Mouse (Mus musculus) CH12.LX (cell line): Measurements from ENCODE around the gene Bud23. TPM values are rescaled to one million over a fixed set of nuclear protein-coding genes. Genes with fewer than 3 reads are reported as not detected.
A peak's percentile ranks its signal among the peaks of the same experiment; 100 is the strongest.

Experiments
- DNase-seq: peaks from one replicate; pipeline ENCODE4 v3.0.0-alpha.2; 2013; ENCODE audit errors: extremely low read depth
- H3K27ac ChIP-seq: 2 replicates; pipeline ENCODE4 v1.5.1; 2012; ENCODE audit warnings: low read depth, mild to moderate bottlenecking, control low read depth, moderate library complexity; ENCODE audit not compliant: insufficient read depth
- H3K27me3 ChIP-seq: replicated peaks from 2 replicates; pipeline ENCODE3; 2012; ENCODE audit warnings: inconsistent platforms
- H3K36me3 ChIP-seq, 2 experiments: replicated peaks in 1 of 2; 2 replicates each; pipeline versions ENCODE3 to v1.6.1; 2012; ENCODE audit warnings: inconsistent platforms in 1 of 2, low read length in 1 of 2, mild to moderate bottlenecking in 1 of 2, mixed read lengths in 1 of 2, moderate library complexity in 1 of 2; ENCODE audit not compliant: control insufficient read depth in 1 of 2, insufficient read depth in 1 of 2
- H3K4me1 ChIP-seq, 2 experiments: 2 replicates each; pipeline ENCODE4 v1.6.1; 2012; ENCODE audit warnings: inconsistent platforms in 1 of 2, moderate library complexity in 1 of 2; ENCODE audit not compliant: insufficient read depth in 2 of 2, control insufficient read depth in 1 of 2
- H3K4me2 ChIP-seq: 2 replicates; pipeline ENCODE4 v1.6.1; 2012; ENCODE audit warnings: low read depth, mild to moderate bottlenecking, control low read depth; ENCODE audit not compliant: poor library complexity, insufficient read depth, severe bottlenecking
- H3K4me3 ChIP-seq, 3 experiments: fragments of 150-350 bp in 1 of 3; sonication (generic) in 1 of 3; replicated peaks in 1 of 3; 2 replicates each; pipeline versions ENCODE3 to v1.5.1; 2011 to 2012; ENCODE audit warnings: low read depth in 2 of 3, low read length in 2 of 3, mild to moderate bottlenecking in 2 of 3, moderate library complexity in 2 of 3, control low read depth in 1 of 3, improper control_type of control experiment in 1 of 3, inconsistent platforms in 1 of 3, mixed read lengths in 1 of 3; ENCODE audit not compliant: poor library complexity in 1 of 3
- H3K79me2 ChIP-seq: replicated peaks from 2 replicates; pipeline ENCODE4 v1.6.1; 2012; ENCODE audit warnings: mild to moderate bottlenecking, moderate library complexity; ENCODE audit not compliant: control insufficient read depth, poor library complexity, insufficient read depth, severe bottlenecking; ENCODE audit errors: extremely low read depth
- H3K9ac ChIP-seq: 2 replicates; pipeline ENCODE4 v1.6.1; 2012; ENCODE audit warnings: low read depth, mild to moderate bottlenecking, control low read depth, moderate library complexity; ENCODE audit not compliant: insufficient read depth
- H3K9me3 ChIP-seq: replicated peaks from 2 replicates; pipeline ENCODE3; 2012; ENCODE audit warnings: low read length, inconsistent platforms, mixed read lengths
- CHD2 ChIP-seq: IDR thresholded peaks from 2 replicates; pipeline ENCODE4 v1.6.1; 2011; ENCODE audit warnings: low read length, improper control_type of control experiment
- CTCF ChIP-seq, 2 experiments: IDR thresholded peaks in 1 of 2; conservative IDR thresholded peaks in 1 of 2; 2 replicates each; pipeline ENCODE4 v1.5.1; 2011 to 2012; ENCODE audit warnings: low read depth in 2 of 2, low read length in 2 of 2, improper control_type of control experiment in 1 of 2, inconsistent platforms in 1 of 2, mild to moderate bottlenecking in 1 of 2, moderate library complexity in 1 of 2
- IRF4 ChIP-seq: IDR thresholded peaks from 2 replicates; pipeline ENCODE4 v1.6.1; 2014; ENCODE audit warnings: low read depth, mild to moderate bottlenecking, inconsistent platforms, low read length, improper control_type of control experiment
- JUN ChIP-seq: IDR thresholded peaks from 2 replicates; pipeline ENCODE4 v1.6.1; 2011; ENCODE audit warnings: low read depth, mild to moderate bottlenecking, low read length, improper control_type of control experiment, moderate library complexity; ENCODE audit not compliant: insufficient read depth
- KAT2A ChIP-seq: IDR thresholded peaks from 2 replicates; pipeline ENCODE4 v1.6.1; 2012; ENCODE audit warnings: low read length, improper control_type of control experiment, inconsistent platforms; ENCODE audit not compliant: insufficient replicate concordance
- MAX ChIP-seq: IDR thresholded peaks from 2 replicates; pipeline ENCODE4 v1.6.1; 2011; ENCODE audit warnings: low read length, improper control_type of control experiment
- MXI1 ChIP-seq: IDR thresholded peaks from 2 replicates; pipeline ENCODE4 v1.6.1; 2011; ENCODE audit warnings: mild to moderate bottlenecking, low read depth, low read length, improper control_type of control experiment
- POLR2AphosphoS2 ChIP-seq: IDR thresholded peaks from 2 replicates; pipeline ENCODE4 v1.6.1; 2011; ENCODE audit warnings: low read depth, low read length, improper control_type of control experiment
- RAD21 ChIP-seq: IDR thresholded peaks from 2 replicates; pipeline ENCODE4 v1.6.1; 2011; ENCODE audit warnings: low read depth, mild to moderate bottlenecking, low read length, improper control_type of control experiment, moderate library complexity
- SMC3 ChIP-seq: IDR thresholded peaks from 2 replicates; pipeline ENCODE4 v1.6.1; 2011; ENCODE audit warnings: low read depth, low read length, improper control_type of control experiment
- UBTF ChIP-seq: IDR thresholded peaks from 2 replicates; pipeline ENCODE4 v1.6.1; 2012; ENCODE audit warnings: low read depth, mild to moderate bottlenecking, inconsistent platforms, low read length, improper control_type of control experiment, moderate library complexity
- USF1 ChIP-seq: IDR thresholded peaks from 2 replicates; pipeline ENCODE4 v1.6.1; 2014; ENCODE audit warnings: low read depth, mild to moderate bottlenecking, inconsistent platforms, low read length, improper control_type of control experiment
- USF2 ChIP-seq: conservative IDR thresholded peaks from 2 replicates; pipeline ENCODE4 v1.6.1; 2011; ENCODE audit warnings: low read depth, low read length, improper control_type of control experiment
- ZKSCAN1 ChIP-seq: IDR thresholded peaks from 2 replicates; pipeline ENCODE4 v1.6.1; 2012; ENCODE audit warnings: low read depth, inconsistent platforms, low read length, improper control_type of control experiment, borderline replicate concordance
- dilution Hi-C: fragments of 300-500 bp; cut with MboI; formaldehyde crosslinking; loops from 2 replicates; pipeline ENCODE4 v1.14.3; 2020; ENCODE audit warnings: low sequenced_read_pairs; ENCODE audit not compliant: extremely low pct_unique_long_range_greater_than_20kb, extremely low pct_ligation_motif_present
- in situ Hi-C: fragments of 300-500 bp; cut with MboI; formaldehyde crosslinking; loops from 3 replicates; pipeline ENCODE4 v1.14.3; 2019; ENCODE audit warnings: low sequenced_read_pairs, low pct_ligation_motif_present, low pct_unique_long_range_greater_than_20kb, mixed read lengths
- polyA plus RNA-seq: library from polyadenylated mRNA; unstranded; fragments of >175 nt; gene quantifications from 2 replicates; pipeline ENCODE4 v1.2.1, GENCODE M21; 2012; ENCODE audit warnings: low read depth; ENCODE audit not compliant: insufficient read length
- total RNA-seq, 2 experiments: library from RNA; depleted of rRNA; stranded (reverse); fragments of 300-350 nt in 1 of 2; fragments of >200 nt in 1 of 2; gene quantifications; 2 replicates each; pipeline ENCODE4 v1.2.3; 2012 to 2014

Bud23 gene
- total and polyA plus RNA-seq, 3 experiments: 60.7 to 118 (median 62.1) TPM

GRCm38 (mm10) chr5:135076931-135077505, 12.3 kb upstream of the Bud23 start:
- dilution Hi-C loops: no loop called here
- no peak for DNase-seq
- Histone ChIP-seq H3K27ac (no peak overlapping the region), H3K36me3 (no peaks in the 10 kb centered on the region), H3K79me2 (no peaks in the 10 kb centered on the region), H3K27me3 (peaks cover 56% of the 10 kb centered on the region), H3K9ac (no peak overlapping the region), H3K4me1 (peaks cover 3 to 14% of the 10 kb centered on the region in 2 experiments; a peak in 3 of 4 replicates), H3K4me2 (peak overlapping the region; percentile 67), H3K4me3 (no peak overlapping the region), H3K9me3 (no peaks in the 10 kb centered on the region)
- TF ChIP-seq KAT2A (no peak), JUN (no peak), CHD2 (no peak)
- in situ Hi-C loops: no loop called here

DNA sequence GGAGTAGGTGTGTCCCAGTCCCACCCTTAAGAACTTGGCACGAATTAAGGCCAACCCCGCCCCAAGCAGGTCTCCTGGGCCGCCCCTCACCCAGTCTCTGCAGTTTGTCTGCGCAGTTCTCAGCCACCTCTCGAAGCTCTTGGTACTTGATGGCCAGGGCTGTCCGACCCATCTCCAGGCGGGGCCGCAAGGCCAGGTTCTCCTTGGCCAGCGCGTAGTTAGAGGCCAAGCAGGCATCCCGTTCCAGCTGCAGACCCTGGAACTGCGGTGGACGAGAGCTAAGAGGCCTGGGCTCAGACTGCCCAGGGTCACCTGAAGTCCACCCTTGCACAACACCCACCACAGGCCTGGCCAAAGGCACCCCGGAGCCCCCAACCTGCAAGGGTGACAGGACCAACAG, 11.6 kb upstream of the Bud23 start:
- TF ChIP-seq SMC3: no peak
- TF ChIP-seq CTCF (conservative IDR thresholded peaks at IDR 0.05 in 1 of 2, IDR thresholded peaks at IDR 0.05 in 1 of 2; ENCODE audit: low read depth in 2 of 2, low read length in 2 of 2): no peak
- TF ChIP-seq, all 38 proteins: peak for 0
- Histone ChIP-seq H3K27ac (no peak overlapping the region), H3K4me2 (no peak overlapping the region), H3K4me3 (no peak overlapping the region), H3K79me2 (no peaks in the 10 kb centered on the region), H3K27me3 (peaks cover 54% of the 10 kb centered on the region), H3K36me3 (no peaks in the 10 kb centered on the region), H3K4me1 (peaks cover 3 to 14% of the 10 kb centered on the region in 2 experiments; a peak in 3 of 4 replicates), H3K9me3 (no peaks in the 10 kb centered on the region), H3K9ac (no peak overlapping the region)
- in situ Hi-C loops: no loop called here
- dilution Hi-C loops: no loop called here
- no peak for DNase-seq

GRCm38 (mm10) chr5:135075655-135076054, 10.9 kb upstream of the Bud23 start:
- no peaks in the 10 kb centered on the region for H3K36me3 ChIP-seq
- in situ Hi-C loops: no loop called here
- H3K9me3 ChIP-seq: no peaks in the 10 kb centered on the region
- peaks cover 3 to 14% of the 10 kb centered on the region in 2 experiments; a peak in 3 of 4 replicates for H3K4me1 ChIP-seq
- TF ChIP-seq UBTF (no peak), MXI1 (no peak), USF2 (no peak), SMC3 (peak; percentile 48), USF1 (no peak), CTCF (conservative IDR thresholded peaks at IDR 0.05 in 1 of 2, IDR thresholded peaks at IDR 0.05 in 1 of 2; ENCODE audit: low read depth in 2 of 2, low read length in 2 of 2) (peak in 1 of 2 experiments; percentile 60; a peak in 2 of 4 replicates), MAX (no peak), IRF4 (no peak), POLR2AphosphoS2 (no peak), ZKSCAN1 (no peak), RAD21 (peak; percentile 35)
- H3K9ac ChIP-seq: no peak overlapping the region
- H3K4me2 ChIP-seq: no peak overlapping the region
- H3K27ac ChIP-seq: no peak overlapping the region
- DNase-seq: no peak
- peaks cover 55% of the 10 kb centered on the region for H3K27me3 ChIP-seq
- dilution Hi-C loops: no loop called here
- H3K79me2 ChIP-seq: no peaks in the 10 kb centered on the region
- no peak overlapping the region for H3K4me3 ChIP-seq
